Mouse (Mus musculus): ENCODE results near the gene Slamf6. TPM values are rescaled to one million over a fixed set of nuclear protein-coding genes. Genes with fewer than 3 reads are reported as not detected.
"Not testable (repeated sequence)": the region's sequence is repeated elsewhere in the genome, so short reads cannot be mapped to it uniquely, and the experiment has no call there.

The Slamf6 gene
- polyA plus RNA-seq, 1 experiment from 2014 or later = not detected

DNA sequence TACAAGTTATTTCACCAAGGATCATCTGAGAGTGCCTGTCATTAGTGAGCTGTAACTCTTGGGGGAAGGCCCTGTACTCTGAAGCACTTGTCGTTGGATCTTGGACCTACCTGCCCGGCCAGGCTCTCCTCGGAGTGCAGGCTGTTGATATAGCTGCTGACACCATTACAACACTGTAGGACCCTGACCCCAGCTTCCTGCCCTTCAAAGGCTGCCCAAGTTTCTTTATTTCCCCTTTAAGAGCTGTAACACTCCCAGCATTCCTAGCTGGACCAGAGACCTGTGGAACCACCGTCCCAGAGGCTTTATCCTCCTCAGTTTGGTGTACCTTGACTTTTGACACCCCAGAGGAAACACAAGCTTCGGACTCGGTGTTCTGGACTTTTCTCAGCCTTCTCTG, 51.9 kb downstream of the Slamf6 start:
- WGBS = 90% methylated on average over 6 of the region's 6 CpGs
- Histone ChIP-seq H3K27me3 (ENCODE audit: low read depth, poor library complexity, severe bottlenecking) (no peaks in the 10 kb centered on the region), H3K36me3 (no peaks in the 10 kb centered on the region), H3K27ac (no peak overlapping the region), H3K9me3 (replicated peaks) (no peaks in the 10 kb centered on the region), H3K4me3 (no peak overlapping the region), H3K4me1 (no peaks in the 10 kb centered on the region)
- DNase-seq (ENCODE audit: low spot score) = no peak

GRCm38 (mm10) chr1:171970854-171971586, 53.7 kb downstream of the Slamf6 start:
- H3K36me3 ChIP-seq = no peaks in the 10 kb centered on the region
- no peaks in the 10 kb centered on the region for H3K27me3 ChIP-seq (ENCODE audit: low read depth, poor library complexity, severe bottlenecking)
- no peak overlapping the region for H3K4me3 ChIP-seq
- H3K9me3 ChIP-seq (replicated peaks) = no peaks in the 10 kb centered on the region
- no peak for DNase-seq (ENCODE audit: low spot score)
- H3K27ac ChIP-seq = no peak overlapping the region
- no peaks in the 10 kb centered on the region for H3K4me1 ChIP-seq
- 69% methylated on average over 10 of the region's 10 CpGs for WGBS

DNA sequence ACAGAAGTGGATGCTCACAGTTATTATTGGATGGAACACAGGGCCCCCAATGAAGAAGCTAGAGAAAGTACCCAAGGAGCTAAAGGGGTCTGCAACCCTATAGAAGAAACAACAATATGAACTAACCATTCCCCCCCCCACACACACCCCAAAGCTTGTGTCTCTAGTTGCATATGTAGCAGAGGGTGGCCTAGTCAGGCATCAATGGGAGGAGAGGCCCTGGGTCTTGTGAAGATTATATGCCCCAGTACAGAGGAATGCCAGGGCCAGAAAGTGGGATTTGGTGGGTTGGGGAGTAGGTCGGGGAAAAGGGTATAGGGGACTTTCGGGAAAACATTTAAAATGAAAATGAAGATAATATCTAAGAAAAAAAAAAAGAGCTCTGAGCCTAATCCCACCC, 57.0 kb downstream of the Slamf6 start:
- not testable (repeated sequence) for H3K36me3 ChIP-seq; H3K27ac ChIP-seq; DNase-seq (ENCODE audit: low spot score); H3K4me3 ChIP-seq; H3K9me3 ChIP-seq (replicated peaks); H3K4me1 ChIP-seq; H3K27me3 ChIP-seq (ENCODE audit: low read depth, poor library complexity, severe bottlenecking)
- 95% methylated on average over 2 of the region's 2 CpGs for WGBS

DNA sequence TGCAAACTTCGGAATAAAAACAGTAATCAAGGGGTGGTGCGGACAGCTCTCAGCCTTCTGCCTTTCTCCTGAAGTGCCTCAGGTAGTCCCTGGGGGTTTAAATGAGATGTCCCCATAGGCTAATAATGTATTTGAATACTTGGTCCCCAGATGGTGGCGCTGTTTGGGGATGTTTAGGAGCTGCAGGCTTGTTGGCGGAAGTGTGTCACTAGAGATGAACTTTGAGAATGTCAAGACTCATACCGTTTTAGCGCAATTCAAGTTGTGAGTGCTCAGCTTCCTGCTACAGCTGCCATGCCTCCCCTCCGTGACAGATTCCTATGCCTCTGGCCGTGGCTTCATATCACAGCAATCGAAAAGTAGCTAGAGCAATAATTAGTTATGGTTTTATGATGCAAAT, 58.1 kb downstream of the Slamf6 start:
- Histone ChIP-seq H3K27ac (no peak overlapping the region), H3K9me3 (replicated peaks) (no peaks in the 10 kb centered on the region), H3K4me3 (no peak overlapping the region), H3K4me1 (no peaks in the 10 kb centered on the region), H3K27me3 (ENCODE audit: low read depth, poor library complexity, severe bottlenecking) (no peaks in the 10 kb centered on the region), H3K36me3 (no peaks in the 10 kb centered on the region)
- 90% methylated on average over 9 of the region's 9 CpGs for WGBS
- no peak for DNase-seq (ENCODE audit: low spot score)

DNA sequence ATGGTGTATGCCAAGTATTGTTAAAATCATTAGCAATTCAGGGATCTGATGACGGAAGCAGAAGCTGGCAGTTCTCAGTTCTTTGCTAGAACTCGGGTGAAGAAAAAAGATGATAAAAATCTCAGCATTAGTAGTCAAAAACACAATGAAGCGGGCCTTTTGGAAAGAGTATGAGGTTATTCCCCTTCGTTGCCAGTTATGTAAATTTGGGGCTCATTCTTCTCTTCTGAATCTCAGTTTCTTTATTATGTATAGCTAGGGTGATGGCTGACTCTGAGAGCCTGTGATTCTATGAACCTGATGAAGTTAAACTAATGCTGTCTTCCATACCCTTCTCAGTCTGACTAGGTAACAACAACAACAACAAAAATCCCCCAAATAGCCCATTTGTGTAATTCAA, 58.5 kb downstream of the Slamf6 start:
- Histone ChIP-seq H3K9me3 (replicated peaks) (no peaks in the 10 kb centered on the region), H3K27ac (no peak overlapping the region), H3K27me3 (ENCODE audit: low read depth, poor library complexity, severe bottlenecking) (no peaks in the 10 kb centered on the region), H3K4me1 (no peaks in the 10 kb centered on the region), H3K36me3 (no peaks in the 10 kb centered on the region), H3K4me3 (no peak overlapping the region)
- no peak for DNase-seq (ENCODE audit: low spot score)
- WGBS = 95% methylated on average over 4 of the region's 4 CpGs

DNA sequence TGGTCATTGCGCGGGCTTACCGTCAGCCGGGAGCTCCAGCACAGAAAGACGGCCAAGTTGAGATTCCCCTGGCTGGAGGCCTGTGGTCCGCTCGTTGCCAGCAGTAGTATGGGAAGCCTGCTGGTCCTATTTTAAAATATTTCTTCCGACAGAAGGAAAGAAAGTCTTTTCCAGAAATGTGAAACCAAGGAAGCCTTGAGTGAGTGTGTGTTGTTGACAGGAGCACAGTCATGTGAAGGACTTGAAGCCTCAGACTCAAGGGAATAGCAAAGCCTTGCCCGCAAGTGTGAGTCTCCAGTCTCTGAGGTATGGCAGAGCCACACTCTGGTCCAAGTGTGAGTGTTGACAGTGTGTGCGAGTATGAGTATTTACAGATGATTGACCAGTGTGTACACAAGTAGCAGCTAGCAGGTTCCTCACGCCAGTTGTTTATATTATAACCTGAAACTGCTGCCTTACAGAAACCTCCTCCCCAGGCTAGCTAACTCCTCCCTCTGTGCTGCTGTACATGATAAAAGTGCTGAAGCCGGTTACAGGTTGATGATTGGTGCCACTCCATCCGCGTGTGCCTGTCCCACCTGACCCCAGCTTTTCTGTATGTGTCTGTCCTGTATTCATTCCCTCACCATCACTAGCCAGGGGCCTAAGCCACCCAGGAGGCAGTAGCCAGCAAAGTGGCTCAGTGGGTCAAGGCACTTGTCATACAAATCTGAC, 59.7 kb downstream of the Slamf6 start:
- DNase-seq (ENCODE audit: low spot score) = no peak
- Histone ChIP-seq H3K4me1 (no peaks in the 10 kb centered on the region), H3K9me3 (replicated peaks) (no peaks in the 10 kb centered on the region), H3K27me3 (ENCODE audit: low read depth, poor library complexity, severe bottlenecking) (no peaks in the 10 kb centered on the region), H3K36me3 (no peaks in the 10 kb centered on the region), H3K27ac (no peak overlapping the region), H3K4me3 (no peak overlapping the region)
- 95% methylated on average over 14 of the region's 14 CpGs for WGBS

- WGBS = 96% methylated on average over 2 of the region's 2 CpGs
Measured at GRCm38 (mm10) chr1:171977891-171978290, 60.6 kb downstream of the Slamf6 start.

GRCm38 (mm10) chr1:171979969-171980730, 62.8 kb downstream of the Slamf6 start:
- DNase-seq (ENCODE audit: low spot score) = no peak
- H3K27ac ChIP-seq = no peak overlapping the region
- H3K36me3 ChIP-seq = no peaks in the 10 kb centered on the region
- WGBS = 95% methylated on average over 13 of the region's 13 CpGs
- no peaks in the 10 kb centered on the region for H3K9me3 ChIP-seq (replicated peaks)
- H3K4me3 ChIP-seq = no peak overlapping the region
- no peaks in the 10 kb centered on the region for H3K27me3 ChIP-seq (ENCODE audit: low read depth, poor library complexity, severe bottlenecking)
- no peaks in the 10 kb centered on the region for H3K4me1 ChIP-seq

More at GRCm38 (mm10) chr1:171977891-171978290, 60.6 kb downstream of the Slamf6 start:
- Histone ChIP-seq H3K27me3 (ENCODE audit: low read depth, poor library complexity, severe bottlenecking) (no peaks in the 10 kb centered on the region), H3K4me1 (no peaks in the 10 kb centered on the region), H3K36me3 (no peaks in the 10 kb centered on the region), H3K9me3 (replicated peaks) (no peaks in the 10 kb centered on the region), H3K4me3 (no peak overlapping the region), H3K27ac (no peak overlapping the region)
- no peak for DNase-seq (ENCODE audit: low spot score)

GRCm38 (mm10) chr1:171982170-171982569, 64.9 kb downstream of the Slamf6 start:
- 78% methylated on average over 5 of the region's 5 CpGs for WGBS
- DNase-seq (ENCODE audit: low spot score) = no peak
- no peaks in the 10 kb centered on the region for H3K9me3 ChIP-seq (replicated peaks)
- no peak overlapping the region for H3K4me3 ChIP-seq
- no peaks in the 10 kb centered on the region for H3K36me3 ChIP-seq
- H3K27me3 ChIP-seq (ENCODE audit: low read depth, poor library complexity, severe bottlenecking) = no peaks in the 10 kb centered on the region
- H3K27ac ChIP-seq = no peak overlapping the region
- H3K4me1 ChIP-seq = no peaks in the 10 kb centered on the region

- no peak overlapping the region for H3K27ac ChIP-seq
- H3K27me3 ChIP-seq (ENCODE audit: low read depth, poor library complexity, severe bottlenecking) = no peaks in the 10 kb centered on the region
- no peaks in the 10 kb centered on the region for H3K9me3 ChIP-seq (replicated peaks)
- DNase-seq (ENCODE audit: low spot score) = no peak
- WGBS = 87% methylated on average over 4 of the region's 4 CpGs
- no peak overlapping the region for H3K4me3 ChIP-seq
- no peaks in the 10 kb centered on the region for H3K4me1 ChIP-seq
- H3K36me3 ChIP-seq = no peaks in the 10 kb centered on the region
Measured at GRCm38 (mm10) chr1:171982740-171983139, 65.4 kb downstream of the Slamf6 start.

- Histone ChIP-seq H3K27me3 (ENCODE audit: low read depth, poor library complexity, severe bottlenecking) (no peaks in the 10 kb centered on the region), H3K4me1 (no peaks in the 10 kb centered on the region), H3K4me3 (no peak overlapping the region), H3K36me3 (no peaks in the 10 kb centered on the region), H3K27ac (no peak overlapping the region), H3K9me3 (replicated peaks) (no peaks in the 10 kb centered on the region)
- no peak for DNase-seq (ENCODE audit: low spot score)
- WGBS = 84% methylated on average over 3 of the region's 3 CpGs
Measured at GRCm38 (mm10) chr1:171983372-171984001, 66.2 kb downstream of the Slamf6 start.

- 100% methylated on average over 1 of the region's 1 CpGs for WGBS
- no peaks in the 10 kb centered on the region for H3K4me1 ChIP-seq
Measured at GRCm38 (mm10) chr1:171984121-171984520, 66.8 kb downstream of the Slamf6 start.

DNA sequence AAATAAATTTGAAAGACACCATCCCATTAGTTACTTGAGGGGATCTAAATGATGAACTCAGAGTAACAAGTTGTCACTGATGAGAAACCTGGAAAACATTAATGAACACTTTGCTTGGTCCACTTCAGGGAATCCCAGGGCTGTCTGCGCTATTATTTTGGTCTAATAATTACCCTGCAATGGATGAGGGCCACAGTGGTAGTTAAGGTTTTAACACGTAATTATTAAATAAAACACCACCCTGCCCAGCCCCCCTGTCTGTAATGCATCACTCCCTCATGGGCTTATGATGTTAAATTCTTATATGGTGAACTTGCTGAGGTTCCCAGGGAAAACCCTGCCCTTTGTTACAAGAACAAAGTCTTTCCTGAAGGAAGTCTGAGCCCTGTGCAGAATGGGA, 74.6 kb downstream of the Slamf6 start:
- no peaks in the 10 kb centered on the region for H3K9me3 ChIP-seq (replicated peaks)
- no peak overlapping the region for H3K27ac ChIP-seq
- whole genome bisulfite sequencing = 83% methylated on average over 2 of the region's 2 CpGs
- H3K4me3 ChIP-seq = no peak overlapping the region
- H3K27me3 ChIP-seq (ENCODE audit: low read depth, poor library complexity, severe bottlenecking) = no peaks in the 10 kb centered on the region
- H3K36me3 ChIP-seq = no peaks in the 10 kb centered on the region
- no peaks in the 10 kb centered on the region for H3K4me1 ChIP-seq
- DNase-seq (ENCODE audit: low spot score) = no peak

More at GRCm38 (mm10) chr1:171984121-171984520, 66.8 kb downstream of the Slamf6 start:
- H3K36me3 ChIP-seq = no peaks in the 10 kb centered on the region
- H3K27ac ChIP-seq = no peak overlapping the region
- H3K9me3 ChIP-seq (replicated peaks) = no peaks in the 10 kb centered on the region
- H3K27me3 ChIP-seq (ENCODE audit: low read depth, poor library complexity, severe bottlenecking) = no peaks in the 10 kb centered on the region
- no peak overlapping the region for H3K4me3 ChIP-seq
- DNase-seq (ENCODE audit: low spot score) = no peak

All from limb, embryonic 10.5 days (tissue).